Mouse (Mus musculus): ENCODE results near the gene Arhgap8. TPM values are rescaled to one million over a fixed set of nuclear protein-coding genes. Genes with fewer than 3 reads are reported as not detected.

Arhgap8 gene
- polyA plus RNA-seq (2012; rRNA removed; ENCODE audit: low replicate concordance) = 3.2 and 5.6 TPM in 2 replicates

DNA sequence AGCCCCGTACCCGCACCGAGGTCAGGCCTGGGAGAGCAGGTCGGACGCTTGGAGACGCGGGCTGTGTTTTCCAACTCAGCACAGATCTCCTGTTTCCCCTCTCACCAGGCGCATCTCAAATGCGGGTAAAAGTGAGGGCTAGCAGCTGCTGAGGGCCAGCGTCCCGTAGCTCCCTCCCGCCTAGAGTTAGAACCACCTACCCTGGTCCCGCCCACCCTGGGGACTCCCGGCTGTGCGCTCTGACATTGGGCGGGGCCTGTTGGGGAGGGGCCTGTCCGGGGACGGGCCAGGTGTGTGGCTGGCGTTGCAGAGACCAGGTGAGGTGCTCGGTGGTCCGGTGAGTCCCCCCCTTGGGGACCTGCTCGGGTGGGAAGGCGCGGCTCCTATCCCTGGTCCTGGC is at the start of gene Arhgap8:
TSS of gene Arhgap8 (plus strand) at position 262 of the 400 bp plus-strand sequence.

Other genes with a start within 250 kb of the Arhgap8 start
- 7.1 and 8.9 TPM in 2 replicates for gene Rtl6, start 162.2 kb upstream of the Arhgap8 start, polyA plus RNA-seq (2012; rRNA removed; ENCODE audit: low replicate concordance)
- gene Prr5, start 50.4 kb upstream of the Arhgap8 start, polyA plus RNA-seq (2012; rRNA removed; ENCODE audit: low replicate concordance) = 39.3 and 65.8 TPM in 2 replicates
- 2.1 and 3.6 TPM in 2 replicates for gene Phf21b, start 136.0 kb downstream of the Arhgap8 start, polyA plus RNA-seq (2012; rRNA removed; ENCODE audit: low replicate concordance)
- 0.22 and 0.50 TPM in 2 replicates for gene Gm29666, start 200.0 kb downstream of the Arhgap8 start, polyA plus RNA-seq (2012; rRNA removed; ENCODE audit: low replicate concordance)
- 6.8 TPM in 2 replicates for gene Nup50, start 203.4 kb downstream of the Arhgap8 start, polyA plus RNA-seq (2012; rRNA removed; ENCODE audit: low replicate concordance)